Mouse (Mus musculus): ENCODE measurements around the gene Ptprd. TPM values are rescaled to one million over a fixed set of nuclear protein-coding genes. Genes with fewer than 3 reads are reported as not detected.
"Not testable (repeated sequence)": the region's sequence is repeated elsewhere in the genome, so short reads cannot be mapped to it uniquely, and the experiment has no call there.

Gene Ptprd
- polyA plus RNA-seq, 1 experiment from 2014 or later, result 14.3 TPM

DNA sequence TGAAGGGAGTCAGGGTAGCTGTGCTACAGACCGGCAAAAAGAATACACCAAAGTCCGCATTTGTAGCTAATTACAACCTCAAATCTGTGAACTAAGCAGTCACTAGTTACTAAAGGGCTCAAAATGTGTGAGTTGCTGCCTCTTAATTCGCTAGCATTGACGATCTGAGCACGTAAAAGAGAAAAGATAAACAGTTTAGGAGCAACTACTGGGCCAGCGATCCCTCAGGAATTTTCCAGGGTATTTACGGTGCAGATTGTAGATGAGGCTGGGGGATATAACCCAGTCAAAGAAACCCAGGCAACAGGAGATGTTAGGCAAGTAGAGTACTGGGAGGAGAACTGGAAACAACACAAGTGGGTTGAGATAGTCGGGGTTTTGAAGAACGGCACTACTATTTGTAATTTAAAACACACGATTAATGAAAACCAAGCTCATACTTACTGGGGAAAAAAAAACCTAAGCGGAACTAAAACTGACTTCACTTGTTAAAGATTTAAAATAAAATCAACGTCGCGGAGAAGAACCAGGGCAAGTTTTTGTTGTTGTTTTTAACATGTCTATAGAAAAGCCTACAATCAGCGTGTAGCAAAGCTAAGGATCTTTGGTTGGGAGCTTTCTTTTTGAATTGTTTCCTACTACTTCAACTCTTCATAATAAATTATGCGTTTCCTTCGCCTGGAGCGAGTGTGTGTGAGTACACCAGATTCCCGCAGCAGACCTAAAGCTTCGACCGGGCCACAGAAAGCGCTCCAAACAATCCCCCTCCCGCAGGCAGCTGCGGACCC is 1762.9 kb downstream of the Ptprd start:
- Histone ChIP-seq H3K27ac (ENCODE audit: poor library complexity, severe bottlenecking) (peak overlapping the region; percentile 94), H3K4me2 (peak overlapping the region; percentile 81), H3K36me3 (no peaks in the 10 kb centered on the region), H3K27me3 (replicated peaks) (no peaks in the 10 kb centered on the region), H3K4me3 (peak overlapping the region; percentile 97), H3K4me1 (replicated peaks) (peaks cover 3% of the 10 kb centered on the region), H3K9ac (peak overlapping the region; percentile 98), H3K9me3 (replicated peaks) (no peaks in the 10 kb centered on the region)
- WGBS, result under 1% methylated on average over 24 of the region's 24 CpGs
- ATAC-seq (ENCODE audit: insufficient number of reproducible peaks, low FRiP score), result no peak

DNA sequence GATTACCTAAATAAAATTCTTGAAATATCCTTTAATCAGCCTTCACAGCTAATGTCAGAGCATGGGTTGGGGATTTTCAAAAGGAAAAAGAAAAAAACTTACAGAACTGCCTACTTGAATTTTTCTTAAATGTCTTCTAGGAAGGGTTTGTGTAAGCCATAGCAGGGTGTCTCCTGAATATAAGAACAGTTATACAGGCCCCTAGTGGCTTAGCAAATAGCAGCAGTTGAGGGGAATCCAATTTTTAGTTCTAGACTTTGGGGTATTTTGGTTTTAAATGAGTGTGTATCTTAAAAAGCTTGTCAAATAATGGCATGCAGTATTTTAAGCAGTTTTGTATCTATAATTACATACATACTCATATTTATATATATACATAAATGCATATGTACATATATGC is 1764.4 kb downstream of the Ptprd start:
- Histone ChIP-seq H3K4me3 (no peak overlapping the region), H3K36me3 (no peaks in the 10 kb centered on the region), H3K27ac (ENCODE audit: poor library complexity, severe bottlenecking) (no peak overlapping the region), H3K4me2 (no peak overlapping the region), H3K9me3 (replicated peaks) (no peaks in the 10 kb centered on the region), H3K4me1 (replicated peaks) (peaks cover 6% of the 10 kb centered on the region), H3K9ac (no peak overlapping the region), H3K27me3 (replicated peaks) (no peaks in the 10 kb centered on the region)
- no peak for ATAC-seq (ENCODE audit: insufficient number of reproducible peaks, low FRiP score)

DNA sequence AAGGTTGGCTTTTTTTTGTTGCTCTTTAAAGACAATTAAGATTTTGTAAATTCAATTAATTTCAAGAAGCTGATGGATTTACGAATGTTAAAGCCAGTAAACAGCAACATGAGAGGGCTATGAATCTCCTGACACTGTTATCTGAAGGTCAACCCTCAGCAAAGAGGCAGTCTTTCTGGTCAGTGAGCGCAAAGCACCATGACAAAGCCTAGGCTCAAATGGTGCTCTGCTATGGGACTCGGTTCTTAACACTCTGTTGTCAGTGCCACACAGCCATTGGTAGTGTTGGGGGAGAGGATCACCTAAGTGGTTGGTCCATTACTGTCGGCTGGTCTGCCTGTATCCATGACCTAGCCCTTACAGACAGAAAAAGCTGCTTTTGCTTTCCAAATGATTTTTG is 1767.0 kb downstream of the Ptprd start:
- no peak for ATAC-seq (ENCODE audit: insufficient number of reproducible peaks, low FRiP score)
- Histone ChIP-seq H3K4me3 (no peak overlapping the region), H3K27me3 (replicated peaks) (no peaks in the 10 kb centered on the region), H3K4me1 (replicated peaks) (peaks cover 11% of the 10 kb centered on the region; the same call in 1 of the 2 replicates), H3K4me2 (no peak overlapping the region), H3K9me3 (replicated peaks) (no peaks in the 10 kb centered on the region), H3K36me3 (no peaks in the 10 kb centered on the region), H3K27ac (ENCODE audit: poor library complexity, severe bottlenecking) (no peak overlapping the region), H3K9ac (no peak overlapping the region)
- WGBS, result 67% methylated on average over 4 of the region's 4 CpGs

DNA sequence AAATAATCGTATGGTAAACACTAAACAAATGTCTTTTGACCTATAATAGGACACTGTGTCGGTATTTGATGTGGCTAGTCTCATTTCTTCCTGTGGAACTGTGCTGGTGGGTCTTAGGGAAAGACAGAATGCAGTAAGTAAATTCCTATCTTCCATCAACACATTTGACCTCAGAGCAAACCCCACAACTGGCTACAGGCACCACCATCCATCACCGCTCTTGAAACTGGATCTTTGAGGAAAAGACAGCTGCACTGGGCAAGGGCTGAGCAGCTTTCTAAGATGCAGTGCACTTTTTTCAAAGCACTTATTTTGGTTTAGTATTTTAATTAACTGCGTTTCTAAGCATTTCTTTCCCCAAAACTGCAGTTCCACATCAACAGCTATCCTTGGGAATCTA is 1768.2 kb downstream of the Ptprd start:
- no peaks in the 10 kb centered on the region for H3K36me3 ChIP-seq
- no peak overlapping the region for H3K4me3 ChIP-seq
- H3K9ac ChIP-seq, result no peak overlapping the region
- no peak for ATAC-seq (ENCODE audit: insufficient number of reproducible peaks, low FRiP score)
- peaks cover 11% of the 10 kb centered on the region; the same call in 1 of the 2 replicates for H3K4me1 ChIP-seq (replicated peaks)
- 72% methylated on average over 4 of the region's 4 CpGs for WGBS
- no peak overlapping the region for H3K4me2 ChIP-seq
- H3K27ac ChIP-seq (ENCODE audit: poor library complexity, severe bottlenecking), result no peak overlapping the region
- H3K27me3 ChIP-seq (replicated peaks), result no peaks in the 10 kb centered on the region
- no peaks in the 10 kb centered on the region for H3K9me3 ChIP-seq (replicated peaks)

DNA sequence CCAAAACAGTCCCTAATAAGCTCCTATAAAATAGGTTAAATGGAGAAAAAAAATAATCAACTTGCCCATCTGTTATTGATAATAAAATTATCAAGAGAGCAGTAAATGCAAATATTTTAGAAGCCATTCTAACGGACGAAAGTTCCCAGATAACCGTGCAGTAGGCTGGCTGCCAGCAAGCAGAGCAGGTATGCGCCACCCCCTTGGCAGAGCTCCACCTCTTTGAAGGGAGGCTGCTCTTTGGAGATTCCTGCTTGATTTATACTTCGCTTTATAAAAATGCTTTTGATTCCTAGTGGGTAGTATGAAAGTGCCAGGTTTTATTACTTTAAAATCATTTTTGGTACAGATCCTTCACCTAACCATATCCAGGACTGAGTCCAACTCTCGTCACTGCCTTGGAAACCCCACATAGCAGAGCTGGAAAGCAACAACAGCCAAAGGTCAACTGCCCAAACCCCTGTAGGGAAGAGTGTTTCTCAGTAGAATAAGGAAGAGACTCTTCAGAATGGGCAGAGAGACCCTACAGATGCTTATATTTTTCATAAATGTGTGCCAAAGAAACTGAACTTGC is 1770.9 kb downstream of the Ptprd start:
- 27% methylated on average over 6 of the region's 6 CpGs for WGBS
- Histone ChIP-seq H3K27ac (ENCODE audit: poor library complexity, severe bottlenecking) (no peak overlapping the region), H3K4me2 (peak overlapping the region; percentile 21; the same call in 1 of the 2 replicates), H3K4me1 (replicated peaks) (peaks cover 21% of the 10 kb centered on the region), H3K9me3 (replicated peaks) (no peaks in the 10 kb centered on the region), H3K4me3 (no peak overlapping the region), H3K27me3 (replicated peaks) (no peaks in the 10 kb centered on the region), H3K9ac (no peak overlapping the region), H3K36me3 (no peaks in the 10 kb centered on the region)
- no peak for ATAC-seq (ENCODE audit: insufficient number of reproducible peaks, low FRiP score)

DNA sequence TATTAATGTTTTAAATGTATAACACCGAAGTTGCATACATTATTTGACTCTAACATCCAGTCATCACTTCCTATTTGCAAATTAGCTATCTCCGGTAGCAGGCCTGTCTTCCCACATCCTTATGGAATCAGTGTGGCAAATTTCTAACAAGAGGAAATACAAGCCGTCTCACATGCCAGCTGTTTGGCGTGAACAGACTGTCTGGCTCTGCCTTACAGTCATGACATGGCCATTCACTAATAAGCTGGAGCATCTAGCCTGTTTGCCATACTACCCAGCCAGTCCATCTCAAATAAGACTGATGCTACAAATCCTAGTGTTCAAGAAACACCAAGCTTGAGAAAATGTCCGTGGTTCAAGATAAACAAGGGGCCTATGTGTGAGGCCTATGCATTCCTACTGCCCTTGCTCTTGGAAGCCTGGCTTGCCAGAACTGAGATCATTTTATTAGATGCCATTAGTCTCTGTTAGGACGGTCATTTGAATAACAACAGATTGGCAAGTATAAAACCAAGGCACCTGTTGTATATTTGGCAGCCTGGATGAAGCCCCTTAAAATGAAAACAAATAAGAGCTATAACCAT is 1773.2 kb downstream of the Ptprd start:
- WGBS, result 72% methylated on average over 6 of the region's 6 CpGs

DNA sequence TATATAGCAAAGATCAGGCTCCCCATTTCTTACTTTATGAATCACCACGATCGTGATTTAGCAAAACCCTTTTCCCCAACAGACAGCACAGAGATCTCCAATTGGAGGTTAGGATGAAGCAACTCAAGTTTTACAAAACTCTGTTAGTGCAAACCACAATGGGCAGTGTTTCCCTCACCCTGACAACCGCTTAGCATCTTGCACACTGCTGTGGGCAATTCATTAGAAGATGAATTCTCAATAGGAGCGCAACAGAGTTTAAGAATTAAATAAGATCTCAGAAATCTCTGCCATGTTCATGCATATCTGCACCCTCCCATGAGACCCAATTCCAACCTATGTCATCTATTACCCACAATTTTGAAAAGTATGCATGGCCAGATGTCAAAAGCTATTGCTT is 1773.7 kb downstream of the Ptprd start:
- Histone ChIP-seq H3K9me3 (replicated peaks) (no peaks in the 10 kb centered on the region), H3K36me3 (no peaks in the 10 kb centered on the region), H3K4me2 (no peak overlapping the region), H3K9ac (no peak overlapping the region), H3K4me1 (replicated peaks) (peaks cover 20% of the 10 kb centered on the region), H3K27ac (ENCODE audit: poor library complexity, severe bottlenecking) (no peak overlapping the region), H3K27me3 (replicated peaks) (no peaks in the 10 kb centered on the region), H3K4me3 (no peak overlapping the region)
- 83% methylated on average over 4 of the region's 4 CpGs for WGBS
- ATAC-seq (ENCODE audit: insufficient number of reproducible peaks, low FRiP score), result no peak

More for the DNA sequence above, 1773.2 kb downstream of the Ptprd start:
- no peaks in the 10 kb centered on the region for H3K9me3 ChIP-seq (replicated peaks)
- no peak overlapping the region for H3K9ac ChIP-seq
- peaks cover 22% of the 10 kb centered on the region for H3K4me1 ChIP-seq (replicated peaks)
- H3K36me3 ChIP-seq, result no peaks in the 10 kb centered on the region
- no peak overlapping the region for H3K4me3 ChIP-seq
- H3K27me3 ChIP-seq (replicated peaks), result no peaks in the 10 kb centered on the region
- H3K27ac ChIP-seq (ENCODE audit: poor library complexity, severe bottlenecking), result no peak overlapping the region
- no peak overlapping the region for H3K4me2 ChIP-seq
- ATAC-seq (ENCODE audit: insufficient number of reproducible peaks, low FRiP score), result no peak

DNA sequence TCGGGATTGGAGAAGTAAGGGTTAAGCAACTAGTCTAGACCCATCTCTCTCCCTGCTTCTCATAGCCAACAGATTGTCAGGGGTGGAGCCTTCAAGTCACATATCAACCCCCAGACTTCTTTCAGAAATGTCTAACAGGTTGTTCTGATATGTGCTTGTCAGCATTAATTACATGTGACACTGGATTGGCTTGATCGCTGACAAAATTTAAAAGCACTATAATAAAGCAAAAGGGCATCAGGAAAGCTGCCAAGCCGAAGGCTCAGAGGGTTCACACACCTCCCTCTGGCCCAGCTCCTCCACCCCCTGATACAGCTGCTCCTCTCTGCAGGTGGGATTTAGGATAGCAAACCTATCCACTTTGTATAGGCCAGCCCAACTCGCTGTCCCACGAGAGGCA is 1775.8 kb downstream of the Ptprd start:
- no peaks in the 10 kb centered on the region for H3K9me3 ChIP-seq (replicated peaks)
- H3K4me3 ChIP-seq, result no peak overlapping the region
- no peak overlapping the region for H3K9ac ChIP-seq
- H3K36me3 ChIP-seq, result no peaks in the 10 kb centered on the region
- no peaks in the 10 kb centered on the region for H3K27me3 ChIP-seq (replicated peaks)
- H3K27ac ChIP-seq (ENCODE audit: poor library complexity, severe bottlenecking), result no peak overlapping the region
- ATAC-seq (ENCODE audit: insufficient number of reproducible peaks, low FRiP score), result no peak
- WGBS, result 42% methylated on average over 5 of the region's 5 CpGs
- H3K4me2 ChIP-seq, result no peak overlapping the region
- peaks cover 17% of the 10 kb centered on the region for H3K4me1 ChIP-seq (replicated peaks)

DNA sequence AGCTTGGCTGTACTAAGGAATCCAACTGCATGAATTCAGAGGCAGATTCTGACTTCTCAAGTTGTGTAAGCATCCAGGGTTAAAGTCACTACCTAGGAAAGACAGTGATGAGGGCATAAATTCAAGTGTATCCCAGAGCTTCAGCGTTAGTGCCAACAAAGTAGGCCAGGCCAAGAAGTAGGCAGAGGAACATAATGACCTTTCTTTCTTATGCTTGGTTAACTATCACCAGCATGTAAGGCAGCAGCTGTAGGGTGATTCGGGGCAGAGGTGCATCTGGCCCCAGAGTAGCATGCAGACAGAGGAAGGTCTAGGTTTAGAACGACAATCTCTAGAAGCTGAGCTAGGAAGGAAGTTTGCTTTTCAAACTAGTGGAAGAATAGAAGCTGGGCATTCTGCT is 1782.0 kb downstream of the Ptprd start:
- Histone ChIP-seq H3K9ac (no peak overlapping the region), H3K4me3 (no peak overlapping the region), H3K4me1 (replicated peaks) (peaks cover 10% of the 10 kb centered on the region; the same call in 1 of the 2 replicates), H3K4me2 (no peak overlapping the region), H3K27me3 (replicated peaks) (no peaks in the 10 kb centered on the region), H3K27ac (ENCODE audit: poor library complexity, severe bottlenecking) (no peak overlapping the region), H3K36me3 (no peaks in the 10 kb centered on the region), H3K9me3 (replicated peaks) (no peaks in the 10 kb centered on the region)
- ATAC-seq (ENCODE audit: insufficient number of reproducible peaks, low FRiP score), result no peak
- 64% methylated on average over 3 of the region's 3 CpGs for WGBS

DNA sequence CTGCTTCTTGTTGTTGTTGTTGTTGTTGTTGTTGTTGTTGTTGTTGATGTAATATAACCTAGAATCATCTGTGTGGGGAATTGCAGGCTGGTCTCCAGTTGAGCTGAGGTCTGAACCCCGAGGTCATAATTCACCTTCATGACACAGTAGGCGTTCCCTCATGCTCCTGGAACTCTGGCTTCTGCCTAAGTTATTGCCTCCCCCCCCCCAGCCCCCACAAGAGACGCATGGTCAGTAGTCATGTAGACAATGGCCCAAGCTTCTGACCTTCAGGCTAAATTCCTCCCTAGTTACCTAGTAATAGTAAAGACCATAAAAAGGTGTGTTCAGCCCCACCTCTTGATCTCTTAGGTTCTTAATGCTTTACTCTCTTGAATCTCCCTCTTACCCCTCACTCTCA is 1784.7 kb downstream of the Ptprd start:
- H3K4me2 ChIP-seq; ATAC-seq (ENCODE audit: insufficient number of reproducible peaks, low FRiP score); H3K27ac ChIP-seq (ENCODE audit: poor library complexity, severe bottlenecking); H3K27me3 ChIP-seq (replicated peaks); H3K9ac ChIP-seq; H3K9me3 ChIP-seq (replicated peaks); H3K4me3 ChIP-seq; H3K36me3 ChIP-seq: not testable (repeated sequence)
- H3K4me1 ChIP-seq (replicated peaks), result peaks cover 16% of the 10 kb centered on the region
- 83% methylated on average over 3 of the region's 3 CpGs for whole genome bisulfite sequencing

DNA sequence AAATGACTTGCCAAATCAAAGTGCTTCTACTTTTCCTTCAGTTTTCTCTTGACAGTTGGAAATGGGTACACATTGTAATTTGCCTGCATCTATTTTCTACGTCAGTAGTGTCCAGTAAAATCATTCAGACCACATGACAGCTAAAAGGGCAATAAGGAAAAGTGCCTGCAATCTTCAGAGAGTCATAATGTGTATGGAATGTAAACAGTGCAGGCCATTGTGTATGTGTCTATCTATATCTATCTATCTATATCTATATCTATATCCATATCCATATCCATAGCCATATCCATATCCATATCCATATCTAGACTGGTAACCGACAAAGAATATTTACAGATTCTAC is 1786.6 kb downstream of the Ptprd start:
- Histone ChIP-seq H3K9me3 (replicated peaks) (no peaks in the 10 kb centered on the region), H3K4me2 (no peak overlapping the region), H3K27me3 (replicated peaks) (no peaks in the 10 kb centered on the region), H3K27ac (ENCODE audit: poor library complexity, severe bottlenecking) (no peak overlapping the region), H3K4me3 (no peak overlapping the region), H3K9ac (no peak overlapping the region), H3K36me3 (no peaks in the 10 kb centered on the region), H3K4me1 (replicated peaks) (peaks cover 16% of the 10 kb centered on the region)
- ATAC-seq (ENCODE audit: insufficient number of reproducible peaks, low FRiP score), result no peak
- WGBS, result 73% methylated on average over 2 of the region's 2 CpGs

Measured in heart, embryonic 12.5 days (tissue).